Mouse (Mus musculus) testis, adult 2 months (tissue): ENCODE measurements around the gene Gm20388.

Experiments used
- CTCF ChIP-seq: fragments of 200-500 bp; IDR thresholded peaks from 2 replicates; pipeline ENCODE4 v1.5.1; 2012; ENCODE audit warnings: low read depth, mild to moderate bottlenecking, inconsistent platforms, low read length, moderate library complexity; ENCODE audit not compliant: control insufficient read depth, insufficient read depth, insufficient replicate concordance
- POLR2A ChIP-seq: fragments of 200-500 bp; IDR thresholded peaks from 2 replicates; pipeline ENCODE4 v1.6.1; 2012; ENCODE audit warnings: low read depth, mild to moderate bottlenecking, inconsistent platforms, low read length, moderate library complexity; ENCODE audit not compliant: control insufficient read depth

GRCm38 (mm10) chr8:121930047-121930446 lies 2019.4 kb downstream of the Gm20388 start:
- TF ChIP-seq POLR2A (no peak), CTCF (no peak)
